ENCODE assay signal across 23 mouse cellular contexts in genomic region chr5:78556946-78557345, GRCm38 (mm10).
DNase-seq lines count a peak whose midpoint lies in the region; ATAC-seq and TF ChIP-seq lines count a peak whose summit lies in the region.
"Had no signal": no experiment of that assay in that cellular context is flagged by ENCODE, and none has a peak within 500 bp of the region (broad histone marks: within the 10 kb centered on the region; RNA-seq: fewer than 3 reads in every experiment).

No protein-coding gene starts in this region.

- H3K4me3 ChIP-seq in forebrain, embryonic 14.5 days (ENCODE audit: low read depth, low read length), result no peak overlapping the region
- H3K4me3 ChIP-seq in forebrain, embryonic 11.5 days (ENCODE audit: low read depth, low read length), result no peak overlapping the region
- no peak overlapping the region for H3K4me3 ChIP-seq in forebrain, postnatal 0 days (ENCODE audit: low read depth, low read length)
- no peak overlapping the region for H3K4me3 ChIP-seq in forebrain, embryonic 13.5 days
- H3K4me3 ChIP-seq: embryonic facial prominence, embryonic 10.5 days; embryonic facial prominence, embryonic 12.5 days; forebrain, embryonic 15.5 days had no signal

- H3K36me3 ChIP-seq in forebrain, embryonic 14.5 days (ENCODE audit: control insufficient read depth, insufficient read depth, low read length), result no peaks in the 10 kb centered on the region
- H3K36me3 ChIP-seq in forebrain, embryonic 11.5 days (ENCODE audit: control insufficient read depth, insufficient read depth, low read length), result no peaks in the 10 kb centered on the region
- no peaks in the 10 kb centered on the region for H3K36me3 ChIP-seq in forebrain, postnatal 0 days (ENCODE audit: insufficient read depth)
- no peaks in the 10 kb centered on the region for H3K36me3 ChIP-seq in forebrain, embryonic 13.5 days (ENCODE audit: poor library complexity, severe bottlenecking)
- H3K36me3 ChIP-seq: embryonic facial prominence, embryonic 10.5 days; embryonic facial prominence, embryonic 12.5 days; forebrain, embryonic 15.5 days; G1E had no signal

- 19% methylated on average over 1 of the region's 1 CpGs for WGBS in forebrain, embryonic 14.5 days
- 69% methylated on average over 1 of the region's 1 CpGs for WGBS in forebrain, embryonic 11.5 days
- 20% methylated on average over 1 of the region's 1 CpGs for WGBS in forebrain, postnatal 0 days
- 30% methylated on average over 1 of the region's 1 CpGs for WGBS in forebrain, embryonic 13.5 days

- no peak overlapping the region for H3K4me2 ChIP-seq in forebrain, embryonic 14.5 days (ENCODE audit: low read length)
- no peak overlapping the region for H3K4me2 ChIP-seq in forebrain, embryonic 11.5 days (ENCODE audit: low read depth, low read length, severe bottlenecking)
- no peak overlapping the region for H3K4me2 ChIP-seq in forebrain, postnatal 0 days (ENCODE audit: low read depth)
- no peak overlapping the region for H3K4me2 ChIP-seq in forebrain, embryonic 13.5 days
- H3K4me2 ChIP-seq: embryonic facial prominence, embryonic 12.5 days; forebrain, embryonic 15.5 days had no signal

- no peaks in the 10 kb centered on the region for H3K9me3 ChIP-seq in forebrain, embryonic 14.5 days (replicated peaks; ENCODE audit: control insufficient read depth, low read length)
- H3K9me3 ChIP-seq in forebrain, embryonic 11.5 days (ENCODE audit: control insufficient read depth, low read length), result no peaks in the 10 kb centered on the region
- H3K9me3 ChIP-seq in forebrain, postnatal 0 days (ENCODE audit: low read length), result no peaks in the 10 kb centered on the region
- no peaks in the 10 kb centered on the region for H3K9me3 ChIP-seq in forebrain, embryonic 13.5 days (replicated peaks)
- H3K9me3 ChIP-seq: embryonic facial prominence, embryonic 10.5 days; embryonic facial prominence, embryonic 12.5 days; forebrain, embryonic 15.5 days; G1E had no signal

- TF ChIP-seq CTCF in forebrain, postnatal 0 days (IDR thresholded peaks at IDR 0.05; ENCODE audit: low read depth), result no peak

- intact Hi-C loops in left cerebral cortex, postnatal 25 days (cut with DNase I), result no loop called here

- no peaks in the 10 kb centered on the region for H3K4me1 ChIP-seq in forebrain, embryonic 14.5 days (ENCODE audit: control insufficient read depth, insufficient read depth, low read length)
- H3K4me1 ChIP-seq in forebrain, embryonic 11.5 days (replicated peaks; ENCODE audit: control insufficient read depth, insufficient read depth, low read length), result no peaks in the 10 kb centered on the region
- no peaks in the 10 kb centered on the region for H3K4me1 ChIP-seq in forebrain, postnatal 0 days (ENCODE audit: insufficient read depth)
- no peaks in the 10 kb centered on the region for H3K4me1 ChIP-seq in forebrain, embryonic 13.5 days
- H3K4me1 ChIP-seq: embryonic facial prominence, embryonic 10.5 days; embryonic facial prominence, embryonic 12.5 days; forebrain, embryonic 15.5 days had no signal

- no peak overlapping the region for H3K9ac ChIP-seq in forebrain, embryonic 14.5 days (ENCODE audit: low read length)
- H3K9ac ChIP-seq in forebrain, embryonic 11.5 days (ENCODE audit: low read length), result no peak overlapping the region
- no peak overlapping the region for H3K9ac ChIP-seq in forebrain, postnatal 0 days
- H3K9ac ChIP-seq in forebrain, embryonic 13.5 days, result no peak overlapping the region
- H3K9ac ChIP-seq: embryonic facial prominence, embryonic 12.5 days; forebrain, embryonic 15.5 days had no signal

- H3K27me3 ChIP-seq in forebrain, embryonic 14.5 days (replicated peaks; ENCODE audit: control insufficient read depth, insufficient read depth, low read length), result no peaks in the 10 kb centered on the region
- H3K27me3 ChIP-seq in forebrain, embryonic 11.5 days (ENCODE audit: control insufficient read depth, insufficient read depth, low read length), result no peaks in the 10 kb centered on the region
- no peaks in the 10 kb centered on the region for H3K27me3 ChIP-seq in forebrain, postnatal 0 days (ENCODE audit: insufficient read depth, low read length)
- no peaks in the 10 kb centered on the region for H3K27me3 ChIP-seq in forebrain, embryonic 13.5 days
- H3K27me3 ChIP-seq: CH12.LX; embryonic facial prominence, embryonic 12.5 days; forebrain, embryonic 15.5 days; Patski had no signal

- no peak overlapping the region for H3K27ac ChIP-seq in forebrain, embryonic 14.5 days (ENCODE audit: low read depth, low read length)
- H3K27ac ChIP-seq in forebrain, embryonic 11.5 days (ENCODE audit: low read depth, low read length), result no peak overlapping the region
- H3K27ac ChIP-seq in forebrain, postnatal 0 days (ENCODE audit: low read depth, low read length), result no peak overlapping the region
- H3K27ac ChIP-seq in forebrain, embryonic 13.5 days, result no peak overlapping the region
- H3K27ac ChIP-seq: embryonic facial prominence, embryonic 10.5 days; embryonic facial prominence, embryonic 12.5 days; forebrain, embryonic 15.5 days had no signal

- no peak for ATAC-seq in forebrain, embryonic 14.5 days
- no peak for ATAC-seq in forebrain, embryonic 11.5 days (replicated peaks; ENCODE audit: low FRiP score)
- ATAC-seq in forebrain, postnatal 0 days, result no peak
- no peak for ATAC-seq in forebrain, embryonic 13.5 days
- ATAC-seq: activated CD4-positive, CD25-positive, alpha-beta regulatory T cell, adult 4 months; CD4-positive, CD25-positive, alpha-beta regulatory T cell, adult 4 months; forebrain, embryonic 15.5 days; Patski had no signal

- DNase-seq in forebrain, embryonic 14.5 days (ENCODE audit: low spot score), result peak; percentile 64
- DNase-seq in forebrain, embryonic 11.5 days (ENCODE audit: low spot score), result no peak
- peak; percentile 32 for DNase-seq in forebrain, postnatal 0 days
- peak; percentile 6 for DNase-seq in brain, adult 2 months (ENCODE audit: low read depth, low spot score)
- no peak for DNase-seq in left cerebral cortex, postnatal 25 days (ENCODE audit: low spot score in 2 of 2)
- DNase-seq: adrenal gland, adult 8-10 months; adrenal gland, postnatal 14 days; adrenal gland, postnatal 36 days; B cell, adult 2 months; cerebellum, adult 11-12 months; cerebellum, adult 2 months; cerebellum, adult 9-10 months; cerebellum, postnatal 10 days; cerebellum, postnatal 25 days had no signal

Comparison
In these comparisons a context has a peak if more than half of its experiments do, and no peak if none do; other contexts are left out.
1. DNase-seq: peak in forebrain, embryonic 14.5 days (single experiment), forebrain, postnatal 0 days (single experiment) and brain, adult 2 months (single experiment); none in forebrain, embryonic 11.5 days (single experiment) and left cerebral cortex, postnatal 25 days (0 of 2).